Mouse (Mus musculus): ENCODE data around the gene Anks1. TPM values are rescaled to one million over a fixed set of nuclear protein-coding genes. Genes with fewer than 3 reads are reported as not detected.

Gene Anks1
- polyA plus RNA-seq, 1 experiment from 2014 or later = 36.5 TPM

DNA sequence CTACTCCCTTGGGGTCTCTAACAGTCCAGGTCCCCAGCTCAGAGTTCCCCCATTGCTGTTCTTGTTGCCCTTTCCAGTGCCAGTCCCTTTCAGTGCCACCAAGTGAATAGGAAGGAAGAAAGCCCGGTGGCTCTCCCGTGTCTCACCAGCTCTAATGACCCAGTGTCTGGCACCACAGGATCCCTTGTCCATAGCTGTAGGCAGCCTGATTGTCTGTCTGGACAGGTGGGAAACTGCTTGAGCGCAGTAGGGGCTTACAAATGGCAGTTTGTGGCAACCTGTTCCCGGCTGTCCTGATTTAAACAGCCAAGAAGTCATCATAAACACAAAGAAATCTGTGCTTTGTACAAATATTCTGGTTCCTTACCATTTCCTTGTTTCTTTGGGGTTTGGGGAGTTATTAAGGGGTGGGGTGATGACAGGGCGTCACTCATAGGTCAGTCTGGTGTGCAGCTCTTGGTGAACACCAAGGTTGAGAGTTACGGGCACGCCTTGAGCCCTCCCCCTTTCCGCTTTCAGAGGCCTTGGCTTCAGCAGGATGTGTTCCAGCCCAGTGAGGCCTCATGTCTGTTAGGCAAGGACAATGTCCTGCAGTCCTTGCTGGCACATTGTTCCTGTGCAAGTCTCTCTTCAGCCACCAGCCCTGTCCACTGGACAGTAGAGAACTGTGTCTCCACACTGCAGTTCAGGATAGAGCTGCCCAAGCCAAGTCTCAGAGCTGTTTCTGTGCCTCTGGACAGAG lies 107.1 kb downstream of the Anks1 start:
- Histone ChIP-seq H3K36me3 (ENCODE audit: control insufficient read depth, insufficient read depth) (no peaks in the 10 kb centered on the region), H3K9ac (replicated peaks; ENCODE audit: low read depth, low read length) (no peak overlapping the region), H3K9me3 (ENCODE audit: control insufficient read depth, low read length) (no peaks in the 10 kb centered on the region), H3K4me3 (replicated peaks; ENCODE audit: low read length) (no peak overlapping the region), H3K27ac (ENCODE audit: low read length) (no peak overlapping the region), H3K4me1 (replicated peaks; ENCODE audit: control insufficient read depth, insufficient read depth, low read length) (peaks cover 28% of the 10 kb centered on the region), H3K4me2 (ENCODE audit: low read length) (no peak overlapping the region), H3K27me3 (replicated peaks; ENCODE audit: control insufficient read depth, insufficient read depth, low read length) (no peaks in the 10 kb centered on the region)
- WGBS = 71% methylated on average over 8 of the region's 8 CpGs
- no peak for ATAC-seq

DNA sequence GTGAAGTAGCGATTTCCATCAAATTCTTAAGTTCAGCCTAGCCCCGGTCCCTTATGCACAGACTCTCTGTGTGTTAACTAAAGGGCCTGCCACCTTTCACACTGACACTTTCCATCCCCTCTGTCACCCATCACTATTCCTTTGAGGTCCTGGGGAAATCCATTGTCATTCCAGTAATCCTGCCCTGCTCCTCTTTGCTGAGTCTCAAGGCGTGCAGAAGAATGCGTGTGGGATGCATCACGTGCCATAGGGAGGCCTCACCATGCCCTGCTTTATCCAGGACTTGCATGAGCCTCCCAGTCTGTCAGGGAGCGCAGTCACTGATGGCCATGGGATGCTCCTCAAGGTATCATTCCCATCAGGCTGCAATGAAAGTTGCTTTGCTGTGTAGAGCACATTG lies 109.2 kb downstream of the Anks1 start:
- Histone ChIP-seq H3K9ac (replicated peaks; ENCODE audit: low read depth, low read length) (no peak overlapping the region), H3K4me2 (ENCODE audit: low read length) (no peak overlapping the region), H3K4me1 (replicated peaks; ENCODE audit: control insufficient read depth, insufficient read depth, low read length) (peaks cover 27% of the 10 kb centered on the region), H3K9me3 (ENCODE audit: control insufficient read depth, low read length) (no peaks in the 10 kb centered on the region), H3K27me3 (replicated peaks; ENCODE audit: control insufficient read depth, insufficient read depth, low read length) (no peaks in the 10 kb centered on the region), H3K36me3 (ENCODE audit: control insufficient read depth, insufficient read depth) (no peaks in the 10 kb centered on the region), H3K4me3 (replicated peaks; ENCODE audit: low read length) (no peak overlapping the region), H3K27ac (ENCODE audit: low read length) (no peak overlapping the region)
- ATAC-seq = no peak
- 48% methylated on average over 6 of the region's 6 CpGs for WGBS

DNA sequence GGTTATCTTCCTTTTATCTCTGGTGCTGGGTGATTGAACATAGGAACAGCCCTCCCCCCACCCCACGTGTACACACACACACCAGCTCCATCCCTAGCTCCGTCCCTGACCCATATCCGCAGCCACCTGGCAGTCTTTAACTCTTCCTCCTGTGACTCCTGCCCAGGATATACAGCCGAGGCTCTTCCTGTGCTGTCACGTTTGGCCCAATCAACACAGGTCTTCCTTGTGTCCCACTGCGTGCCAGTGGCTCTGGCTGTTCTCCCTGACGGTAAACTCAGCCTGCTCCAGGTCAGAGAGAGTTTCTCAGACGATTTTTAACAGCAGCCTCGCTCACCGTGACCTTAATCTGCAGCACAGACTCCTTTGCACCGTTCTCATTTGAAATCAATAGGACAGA lies 109.7 kb downstream of the Anks1 start:
- no peak overlapping the region for H3K9ac ChIP-seq (replicated peaks; ENCODE audit: low read depth, low read length)
- H3K36me3 ChIP-seq (ENCODE audit: control insufficient read depth, insufficient read depth) = no peaks in the 10 kb centered on the region
- H3K4me1 ChIP-seq (replicated peaks; ENCODE audit: control insufficient read depth, insufficient read depth, low read length) = peaks cover 24% of the 10 kb centered on the region
- H3K4me2 ChIP-seq (ENCODE audit: low read length) = no peak overlapping the region
- H3K4me3 ChIP-seq (replicated peaks; ENCODE audit: low read length) = no peak overlapping the region
- H3K9me3 ChIP-seq (ENCODE audit: control insufficient read depth, low read length) = no peaks in the 10 kb centered on the region
- WGBS = 50% methylated on average over 11 of the region's 11 CpGs
- no peak for ATAC-seq
- no peaks in the 10 kb centered on the region for H3K27me3 ChIP-seq (replicated peaks; ENCODE audit: control insufficient read depth, insufficient read depth, low read length)
- no peak overlapping the region for H3K27ac ChIP-seq (ENCODE audit: low read length)

DNA sequence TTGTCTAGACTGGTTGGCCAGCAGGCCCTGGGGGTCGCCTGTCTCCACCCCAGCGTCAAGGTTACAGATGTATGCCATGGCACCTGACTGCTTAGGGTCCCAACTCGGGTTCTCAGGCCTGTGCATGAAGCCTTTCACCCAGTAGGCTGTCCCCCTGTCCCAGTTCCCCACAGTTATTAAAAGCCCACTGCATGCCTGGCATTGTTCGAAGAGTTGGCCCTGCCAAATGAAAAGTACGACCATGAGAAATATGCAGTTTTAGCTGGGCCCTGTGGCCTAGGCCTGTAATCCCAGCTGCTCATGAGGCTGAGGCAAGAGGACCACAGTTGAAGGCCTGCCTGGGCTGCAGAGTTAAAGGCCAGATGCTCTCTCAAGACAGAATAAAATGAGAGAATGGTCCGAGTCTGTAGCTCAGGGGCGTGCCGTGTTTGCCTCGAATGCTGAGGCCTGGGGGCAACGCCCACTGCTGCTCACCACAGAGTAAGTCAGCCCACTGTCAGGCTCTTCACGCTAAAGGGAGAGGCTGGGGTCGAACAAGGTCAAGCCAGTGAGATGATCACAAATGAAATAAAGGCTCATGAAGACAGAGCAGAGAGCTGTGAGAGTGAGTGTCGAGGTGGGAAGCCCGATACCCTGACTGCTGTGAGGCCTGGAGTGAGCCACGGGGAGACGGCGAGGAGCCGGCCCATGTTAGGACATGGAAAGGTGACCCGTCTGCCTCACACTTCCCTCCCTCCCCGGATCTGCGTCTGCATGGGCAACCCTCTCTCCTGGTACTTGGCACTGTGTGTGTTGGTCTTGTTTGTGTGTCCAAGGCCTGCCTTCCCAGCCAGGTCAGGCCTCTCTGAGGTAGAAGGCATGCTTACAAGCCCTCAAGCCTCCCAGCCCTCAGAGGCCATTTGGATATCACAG lies 110.9 kb downstream of the Anks1 start:
- Histone ChIP-seq H3K9me3 (ENCODE audit: control insufficient read depth, low read length) (no peaks in the 10 kb centered on the region), H3K4me3 (replicated peaks; ENCODE audit: low read length) (no peak overlapping the region), H3K27ac (ENCODE audit: low read length) (no peak overlapping the region), H3K4me1 (replicated peaks; ENCODE audit: control insufficient read depth, insufficient read depth, low read length) (peaks cover 34% of the 10 kb centered on the region), H3K36me3 (ENCODE audit: control insufficient read depth, insufficient read depth) (no peaks in the 10 kb centered on the region), H3K4me2 (ENCODE audit: low read length) (no peak overlapping the region), H3K27me3 (replicated peaks; ENCODE audit: control insufficient read depth, insufficient read depth, low read length) (no peaks in the 10 kb centered on the region), H3K9ac (replicated peaks; ENCODE audit: low read depth, low read length) (no peak overlapping the region)
- 77% methylated on average over 21 of the region's 21 CpGs for WGBS
- no peak for ATAC-seq

DNA sequence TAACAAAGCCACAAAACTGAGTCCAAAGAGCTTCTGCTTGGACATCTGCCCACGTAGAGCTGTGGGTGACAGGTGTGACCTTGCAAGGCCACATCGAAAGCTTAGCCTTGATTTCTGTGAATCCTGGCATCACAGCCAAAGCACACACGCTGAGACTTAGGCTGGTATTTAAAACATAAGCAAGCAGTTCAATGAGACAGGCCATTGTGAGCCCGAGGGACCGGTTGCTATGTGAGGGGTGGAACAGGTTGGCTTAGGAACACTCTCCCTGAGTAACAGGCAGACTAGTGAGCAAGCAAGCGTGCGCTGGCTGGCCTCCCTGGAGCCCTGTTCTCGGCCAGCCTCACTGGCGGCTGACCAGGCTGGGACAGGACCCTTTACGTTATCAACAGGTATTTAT lies 112.8 kb downstream of the Anks1 start:
- ATAC-seq = no peak
- WGBS = 62% methylated on average over 10 of the region's 10 CpGs
- Histone ChIP-seq H3K36me3 (ENCODE audit: control insufficient read depth, insufficient read depth) (no peaks in the 10 kb centered on the region), H3K4me1 (replicated peaks; ENCODE audit: control insufficient read depth, insufficient read depth, low read length) (peaks cover 51% of the 10 kb centered on the region), H3K27me3 (replicated peaks; ENCODE audit: control insufficient read depth, insufficient read depth, low read length) (no peaks in the 10 kb centered on the region), H3K9ac (replicated peaks; ENCODE audit: low read depth, low read length) (no peak overlapping the region), H3K4me2 (ENCODE audit: low read length) (no peak overlapping the region), H3K9me3 (ENCODE audit: control insufficient read depth, low read length) (no peaks in the 10 kb centered on the region), H3K4me3 (replicated peaks; ENCODE audit: low read length) (no peak overlapping the region), H3K27ac (ENCODE audit: low read length) (no peak overlapping the region)

DNA sequence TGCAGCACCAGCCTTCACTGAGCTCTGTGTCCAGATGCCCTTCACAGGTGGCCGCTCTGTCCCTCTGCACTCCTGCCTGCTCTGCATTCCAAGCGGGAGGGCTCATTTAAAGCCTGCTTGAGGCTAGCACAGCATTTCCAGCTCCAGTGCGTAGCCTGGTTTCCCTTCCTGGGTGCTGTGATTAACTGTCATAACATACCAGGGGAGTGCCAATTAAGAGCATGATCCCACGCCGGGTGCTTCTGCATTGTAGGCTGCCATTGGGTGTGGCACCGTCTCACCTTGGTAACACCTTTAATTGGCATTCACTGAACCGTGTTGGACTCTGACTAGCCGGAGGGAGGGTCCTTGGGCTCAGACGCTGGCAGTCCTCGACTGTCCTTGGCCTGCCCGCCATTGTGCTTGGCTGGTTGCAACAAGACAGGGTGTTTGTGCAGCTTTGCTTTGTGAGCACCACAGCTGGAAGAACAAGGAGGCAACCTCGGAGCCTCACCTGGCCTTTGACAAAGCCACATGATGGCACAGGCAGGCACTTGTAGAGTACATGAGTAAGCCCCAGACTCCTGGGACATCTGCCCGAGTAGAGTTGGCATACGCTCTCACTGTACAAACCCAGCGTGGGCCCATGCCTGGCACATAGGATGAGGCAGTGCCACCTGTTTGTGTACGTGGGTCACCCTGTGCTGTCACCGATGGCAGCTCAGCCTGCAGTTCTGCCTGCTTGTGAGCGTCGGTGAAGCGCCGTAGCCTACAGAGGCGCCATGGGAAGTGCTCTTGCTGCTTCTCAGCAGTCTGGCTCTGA lies 113.9 kb downstream of the Anks1 start:
- no peak overlapping the region for H3K4me3 ChIP-seq (replicated peaks; ENCODE audit: low read length)
- no peak overlapping the region for H3K9ac ChIP-seq (replicated peaks; ENCODE audit: low read depth, low read length)
- H3K27ac ChIP-seq (ENCODE audit: low read length) = no peak overlapping the region
- WGBS = 57% methylated on average over 22 of the region's 22 CpGs
- H3K9me3 ChIP-seq (ENCODE audit: control insufficient read depth, low read length) = no peaks in the 10 kb centered on the region
- no peak overlapping the region for H3K4me2 ChIP-seq (ENCODE audit: low read length)
- ATAC-seq = peak; percentile 38; the same call in 1 of the 2 replicates
- H3K4me1 ChIP-seq (replicated peaks; ENCODE audit: control insufficient read depth, insufficient read depth, low read length) = peaks cover 51% of the 10 kb centered on the region
- H3K27me3 ChIP-seq (replicated peaks; ENCODE audit: control insufficient read depth, insufficient read depth, low read length) = no peaks in the 10 kb centered on the region
- no peaks in the 10 kb centered on the region for H3K36me3 ChIP-seq (ENCODE audit: control insufficient read depth, insufficient read depth)

DNA sequence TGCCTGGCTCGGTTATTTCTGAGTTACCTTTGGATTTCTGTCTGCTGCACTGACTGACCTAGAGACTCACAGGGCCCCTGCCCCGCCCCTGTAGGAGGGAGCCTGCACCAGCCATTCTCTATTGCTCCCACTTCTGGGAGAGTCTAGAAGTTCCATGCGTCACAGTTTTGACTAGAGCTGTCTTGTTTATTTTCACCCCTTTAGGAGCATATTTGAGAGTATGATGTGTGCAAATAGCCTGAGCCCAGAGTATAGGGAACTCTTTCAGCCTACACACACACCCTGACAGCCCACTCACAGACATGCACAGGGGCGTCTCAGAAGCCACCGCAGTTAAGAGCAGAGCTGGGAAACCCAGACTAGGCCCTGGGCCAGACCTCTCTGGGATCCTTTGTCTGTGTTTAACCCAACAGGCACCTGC lies 116.4 kb downstream of the Anks1 start:
- Histone ChIP-seq H3K36me3 (ENCODE audit: control insufficient read depth, insufficient read depth) (no peaks in the 10 kb centered on the region), H3K4me2 (ENCODE audit: low read length) (no peak overlapping the region), H3K27ac (ENCODE audit: low read length) (peak overlapping the region; percentile 66), H3K4me1 (replicated peaks; ENCODE audit: control insufficient read depth, insufficient read depth, low read length) (peaks cover 43% of the 10 kb centered on the region), H3K9me3 (ENCODE audit: control insufficient read depth, low read length) (no peaks in the 10 kb centered on the region), H3K9ac (replicated peaks; ENCODE audit: low read depth, low read length) (peak overlapping the region; percentile 22; the same call in 1 of the 2 replicates), H3K4me3 (replicated peaks; ENCODE audit: low read length) (no peak overlapping the region), H3K27me3 (replicated peaks; ENCODE audit: control insufficient read depth, insufficient read depth, low read length) (no peaks in the 10 kb centered on the region)
- peak; percentile 58 for ATAC-seq
- 34% methylated on average over 5 of the region's 5 CpGs for WGBS

DNA sequence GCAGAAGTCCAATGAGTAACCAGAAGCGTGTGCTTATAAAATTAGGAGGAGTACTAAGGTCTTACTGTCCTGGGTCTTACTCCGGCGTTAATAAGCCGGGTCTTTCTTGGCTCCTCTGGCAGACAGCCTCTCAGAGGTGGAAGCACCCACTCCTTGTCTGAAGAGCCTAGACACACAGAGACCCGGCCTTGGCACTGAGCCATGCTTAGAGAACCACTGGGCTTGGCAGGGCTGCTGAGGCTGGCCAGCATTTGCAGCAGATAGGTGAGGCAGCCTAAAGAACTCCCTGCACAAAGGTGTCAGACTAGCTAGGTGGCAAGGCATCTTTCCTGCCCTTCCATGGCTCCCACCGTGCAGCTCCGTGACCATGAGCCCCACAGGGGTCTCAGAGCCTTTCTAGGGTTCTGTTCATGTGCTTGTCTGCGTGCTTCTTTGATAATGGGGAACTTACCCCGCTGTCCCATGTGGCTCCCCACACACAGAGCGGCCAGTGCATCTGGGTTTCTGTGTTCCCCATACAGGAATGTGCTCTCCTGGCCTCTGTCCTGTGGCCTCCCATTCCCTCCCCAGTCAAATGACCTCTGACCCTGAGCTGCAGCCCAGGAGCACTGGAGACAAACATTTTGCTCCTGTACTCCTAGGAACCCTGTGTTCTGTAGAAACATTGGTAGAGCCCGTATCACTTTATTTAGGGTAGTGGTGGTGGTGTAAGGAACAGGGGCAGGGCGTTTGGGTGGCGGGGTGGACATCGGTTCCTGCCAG lies 117.2 kb downstream of the Anks1 start:
- peaks cover 43% of the 10 kb centered on the region for H3K4me1 ChIP-seq (replicated peaks; ENCODE audit: control insufficient read depth, insufficient read depth, low read length)
- 58% methylated on average over 14 of the region's 14 CpGs for WGBS
- ATAC-seq = no peak

More for the DNA sequence above, 117.2 kb downstream of the Anks1 start:
- Histone ChIP-seq H3K4me2 (ENCODE audit: low read length) (no peak overlapping the region), H3K9ac (replicated peaks; ENCODE audit: low read depth, low read length) (peak overlapping the region; percentile 22; the same call in 1 of the 2 replicates), H3K27me3 (replicated peaks; ENCODE audit: control insufficient read depth, insufficient read depth, low read length) (no peaks in the 10 kb centered on the region), H3K36me3 (ENCODE audit: control insufficient read depth, insufficient read depth) (no peaks in the 10 kb centered on the region), H3K4me3 (replicated peaks; ENCODE audit: low read length) (no peak overlapping the region), H3K27ac (ENCODE audit: low read length) (peak overlapping the region; percentile 66), H3K9me3 (ENCODE audit: control insufficient read depth, low read length) (no peaks in the 10 kb centered on the region)
